Mouse (Mus musculus) hindbrain, postnatal 0 days (tissue): Measurements from ENCODE around the gene 6430571L13Rik. TPM values are rescaled to one million over a fixed set of nuclear protein-coding genes. Genes with fewer than 3 reads are reported as not detected.

Experiments
- ATAC-seq: fragments of 200-750 bp; cut with Nextera tagmentation; 2 replicates; pipeline ENCODE4 v1.8.0; 2017; ENCODE audit warnings: mild to moderate bottlenecking, moderate TSS enrichment, moderate library complexity
- DNase-seq: peaks from one replicate; pipeline ENCODE4 v3.0.0-alpha.2; 2015; ENCODE audit warnings: low spot score
- H3K27ac ChIP-seq: fragments of 300-500 bp; sonication (generic); 2 replicates; pipeline ENCODE4 v1.5.1; 2014; ENCODE audit warnings: mild to moderate bottlenecking
- H3K27me3 ChIP-seq: fragments of 300-500 bp; sonication (generic); 2 replicates; pipeline ENCODE4 v1.6.1; 2014; ENCODE audit warnings: low read length, mixed read lengths; ENCODE audit not compliant: insufficient read depth
- H3K36me3 ChIP-seq: fragments of 300-500 bp; sonication (generic); 2 replicates; pipeline ENCODE4 v1.6.1; 2014; ENCODE audit warnings: low read length, mixed read lengths; ENCODE audit not compliant: insufficient read depth
- H3K4me1 ChIP-seq: fragments of 300-500 bp; sonication (generic); 2 replicates; pipeline ENCODE4 v1.6.1; 2014; ENCODE audit warnings: antibody characterized with exemption, low read length, mixed read lengths; ENCODE audit not compliant: insufficient read depth
- H3K4me2 ChIP-seq: fragments of 300-500 bp; sonication (generic); 2 replicates; pipeline ENCODE4 v1.6.1; 2014; ENCODE audit warnings: low read depth, mild to moderate bottlenecking, low read length, moderate library complexity, mixed read lengths
- H3K4me3 ChIP-seq: fragments of 300-500 bp; sonication (generic); 2 replicates; pipeline ENCODE4 v1.5.1; 2014; ENCODE audit warnings: low read length
- H3K9ac ChIP-seq: fragments of 300-500 bp; sonication (generic); replicated peaks from 2 replicates; pipeline ENCODE4 v1.6.1; 2014; ENCODE audit warnings: mild to moderate bottlenecking, low read length, moderate library complexity, mixed read lengths
- H3K9me3 ChIP-seq: fragments of 300-500 bp; sonication (generic); 2 replicates; pipeline ENCODE4 v1.6.1; 2016; ENCODE audit warnings: low read length, mixed read lengths
- CTCF ChIP-seq: IDR thresholded peaks from 2 replicates; pipeline ENCODE4 v1.5.1; 2016; ENCODE audit warnings: antibody characterized with exemption, control low read depth, low read depth
- WGBS: fragments of 180-500 bp; shearing (Covaris S2); extraction: QIAGEN DNeasy Blood & Tissue Kit; methylation state at CpG from one replicate; pipeline ENCODE4 v1.1.7; 2014; 5-methylcytosine and 5-hydroxymethylcytosine counted together
- polyA plus RNA-seq: library from polyadenylated mRNA; unstranded; fragments of >200 nt; fragmentation: Nextera tagmentation; extraction: Ambion mirVana; gene quantifications from 2 replicates; pipeline ENCODE4 v1.2.1, GENCODE M21; 2015
- total RNA-seq: library from RNA; depleted of rRNA; stranded (reverse); fragments of >200 nt; gene quantifications from 2 replicates; pipeline ENCODE4 v1.2.3, GENCODE M21; 2014

The 6430571L13Rik gene
- total and polyA plus RNA-seq, 2 experiments from 2014 or later, result 11.2 to 12.5 TPM

DNA sequence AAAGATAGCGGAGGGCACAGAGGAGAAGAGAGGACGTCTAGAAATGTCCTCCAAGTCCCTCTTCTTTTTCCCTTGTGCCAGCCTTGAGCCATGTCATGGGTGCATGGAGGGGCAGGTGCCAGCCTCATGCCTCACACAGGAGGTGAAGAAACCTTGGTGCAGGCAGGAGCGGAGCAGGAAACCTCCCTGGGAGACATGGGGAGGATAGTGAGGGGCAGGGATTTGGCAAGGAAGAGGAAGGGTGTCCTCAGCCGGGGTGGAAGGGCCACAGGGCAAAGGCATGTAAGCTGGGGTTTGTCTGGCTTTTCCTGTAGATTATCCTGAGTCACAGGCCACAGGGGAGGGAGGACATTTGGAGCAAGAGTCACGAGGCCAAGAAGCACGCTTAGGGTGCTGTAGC, 3.6 kb downstream of the 6430571L13Rik start:
- TF ChIP-seq CTCF, result no peak
- no peak for DNase-seq
- H3K36me3 ChIP-seq, result no peaks in the 10 kb centered on the region
- H3K9ac ChIP-seq, result no peak overlapping the region
- peak overlapping the region; percentile 67; the same call in 1 of the 2 replicates for H3K27ac ChIP-seq
- no peak overlapping the region for H3K4me3 ChIP-seq
- peaks cover 4% of the 10 kb centered on the region for H3K4me1 ChIP-seq
- H3K27me3 ChIP-seq, result no peaks in the 10 kb centered on the region
- ATAC-seq, result no peak
- WGBS, result 55% methylated on average over 6 of the region's 6 CpGs
- H3K4me2 ChIP-seq, result no peak overlapping the region
- no peaks in the 10 kb centered on the region for H3K9me3 ChIP-seq

DNA sequence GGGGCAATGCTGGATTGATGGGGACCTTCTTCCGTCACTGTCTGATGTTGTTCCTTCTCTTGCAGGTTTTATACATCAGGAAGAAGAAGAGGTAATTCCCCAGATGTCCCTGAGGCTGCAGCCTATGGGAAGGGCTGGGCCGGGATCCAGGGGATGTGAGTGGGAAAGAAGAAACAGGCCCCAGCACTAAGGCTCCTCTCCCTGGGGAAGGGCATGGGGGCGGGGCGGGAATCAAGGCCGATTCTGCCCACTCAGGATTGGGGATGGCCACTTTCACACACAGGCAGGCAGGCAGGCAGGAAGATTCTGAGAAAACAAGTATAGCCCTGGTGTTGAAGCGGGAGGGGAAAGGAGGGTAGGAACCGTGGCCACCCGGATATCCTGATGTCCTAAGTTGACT, 5.7 kb downstream of the 6430571L13Rik start:
- DNase-seq, result no peak

DNA sequence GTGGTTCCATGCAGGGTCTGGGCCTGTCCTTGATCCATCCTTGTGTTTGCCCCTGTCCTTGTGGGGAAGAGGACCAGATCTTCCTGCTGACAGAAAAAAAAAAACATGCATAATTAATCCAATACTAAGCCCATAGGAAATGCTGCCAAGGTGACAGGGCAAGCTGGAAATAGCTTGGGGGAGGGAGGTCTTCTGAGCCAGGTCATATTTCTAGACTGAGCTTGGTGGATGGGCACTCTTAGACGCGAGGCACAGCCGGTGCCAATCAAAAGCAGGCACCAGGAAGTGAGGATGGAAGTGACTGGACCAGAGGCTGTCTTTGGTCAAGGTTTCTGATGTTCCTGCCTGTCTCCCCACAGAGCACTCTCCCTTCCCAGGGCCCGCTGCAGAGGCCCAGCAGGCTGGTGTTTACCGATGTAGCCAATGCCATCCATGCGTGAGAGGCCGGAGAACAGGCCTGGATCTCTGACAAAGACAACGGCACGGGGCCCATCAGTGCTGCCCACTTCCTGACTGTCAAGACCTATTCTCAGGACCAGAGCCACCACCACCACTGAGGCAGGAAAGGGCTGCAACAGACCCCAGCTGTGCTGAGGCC, 7.3 kb downstream of the 6430571L13Rik start:
- no peak for TF ChIP-seq CTCF
- peaks cover 4% of the 10 kb centered on the region; the same call in 1 of the 2 replicates for H3K4me1 ChIP-seq
- no peak for ATAC-seq
- H3K27ac ChIP-seq, result no peak overlapping the region
- no peak overlapping the region for H3K4me3 ChIP-seq
- H3K36me3 ChIP-seq, result no peaks in the 10 kb centered on the region
- peak; percentile 30 for DNase-seq
- no peaks in the 10 kb centered on the region for H3K9me3 ChIP-seq
- WGBS, result 60% methylated on average over 9 of the region's 9 CpGs
- H3K4me2 ChIP-seq, result no peak overlapping the region
- no peak overlapping the region for H3K9ac ChIP-seq
- no peaks in the 10 kb centered on the region for H3K27me3 ChIP-seq

More for the DNA sequence above, 5.7 kb downstream of the 6430571L13Rik start:
- peaks cover 4% of the 10 kb centered on the region for H3K4me1 ChIP-seq
- no peaks in the 10 kb centered on the region for H3K9me3 ChIP-seq
- no peak overlapping the region for H3K9ac ChIP-seq
- no peaks in the 10 kb centered on the region for H3K36me3 ChIP-seq
- ATAC-seq, result no peak
- H3K27me3 ChIP-seq, result no peaks in the 10 kb centered on the region
- no peak overlapping the region for H3K4me3 ChIP-seq
- no peak overlapping the region for H3K27ac ChIP-seq
- no peak overlapping the region for H3K4me2 ChIP-seq
- TF ChIP-seq CTCF, result no peak
- 87% methylated on average over 8 of the region's 8 CpGs for whole genome bisulfite sequencing

DNA sequence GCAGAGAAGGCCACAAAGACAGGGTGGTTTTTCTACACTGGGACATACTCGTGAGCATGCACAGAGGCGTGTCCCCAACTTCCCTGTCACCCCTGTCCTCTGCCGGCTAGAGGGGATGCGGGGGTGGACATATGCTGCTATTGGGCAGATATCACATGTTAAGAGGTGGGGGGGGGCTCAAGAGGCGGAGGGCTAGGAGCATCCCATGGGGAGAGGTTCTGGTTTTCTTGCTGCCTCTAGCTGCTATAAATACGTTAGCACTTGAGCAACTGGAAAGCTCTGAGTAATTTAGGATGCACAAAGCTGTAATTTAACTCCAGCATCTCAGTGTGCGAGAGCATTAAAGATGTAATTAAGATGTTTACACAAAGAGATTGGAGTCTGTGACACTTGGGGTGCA, 8.9 kb downstream of the 6430571L13Rik start:
- ATAC-seq (no peak), DNase-seq (no peak)
- H3K36me3 ChIP-seq, result no peaks in the 10 kb centered on the region
- 63% methylated on average over 7 of the region's 7 CpGs for whole genome bisulfite sequencing
- H3K4me2 ChIP-seq, result no peak overlapping the region
- no peak overlapping the region for H3K27ac ChIP-seq
- no peaks in the 10 kb centered on the region for H3K27me3 ChIP-seq
- no peak overlapping the region for H3K9ac ChIP-seq
- no peaks in the 10 kb centered on the region for H3K4me1 ChIP-seq
- H3K4me3 ChIP-seq, result no peak overlapping the region
- TF ChIP-seq CTCF, result no peak
- H3K9me3 ChIP-seq, result no peaks in the 10 kb centered on the region

DNA sequence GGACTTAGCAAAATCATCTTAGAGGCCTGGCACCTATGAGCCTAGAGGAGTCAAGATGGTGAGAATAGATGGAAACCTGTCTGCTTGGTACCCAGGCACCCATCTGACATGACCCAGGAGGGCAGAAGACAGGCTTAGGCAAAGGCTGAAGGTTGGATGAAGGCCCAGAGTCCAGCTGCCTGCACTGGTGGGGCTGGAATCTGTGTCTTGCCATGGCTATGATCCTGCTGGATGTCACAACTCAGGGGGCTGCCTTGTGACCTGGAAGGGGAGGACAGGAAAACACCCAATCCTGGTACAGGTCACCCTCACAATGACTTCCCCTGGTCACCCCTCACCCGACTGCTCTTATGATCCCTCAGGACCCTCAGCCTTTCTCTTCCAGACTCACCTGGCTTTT, 14.4 kb downstream of the 6430571L13Rik start:
- Histone ChIP-seq H3K36me3 (no peaks in the 10 kb centered on the region), H3K4me1 (no peaks in the 10 kb centered on the region), H3K27me3 (no peaks in the 10 kb centered on the region), H3K9ac (no peak overlapping the region), H3K9me3 (no peaks in the 10 kb centered on the region), H3K4me2 (no peak overlapping the region), H3K4me3 (no peak overlapping the region), H3K27ac (no peak overlapping the region)
- TF ChIP-seq CTCF, result no peak
- ATAC-seq (no peak), DNase-seq (no peak)
- WGBS, result 60% methylated on average over 1 of the region's 1 CpGs

DNA sequence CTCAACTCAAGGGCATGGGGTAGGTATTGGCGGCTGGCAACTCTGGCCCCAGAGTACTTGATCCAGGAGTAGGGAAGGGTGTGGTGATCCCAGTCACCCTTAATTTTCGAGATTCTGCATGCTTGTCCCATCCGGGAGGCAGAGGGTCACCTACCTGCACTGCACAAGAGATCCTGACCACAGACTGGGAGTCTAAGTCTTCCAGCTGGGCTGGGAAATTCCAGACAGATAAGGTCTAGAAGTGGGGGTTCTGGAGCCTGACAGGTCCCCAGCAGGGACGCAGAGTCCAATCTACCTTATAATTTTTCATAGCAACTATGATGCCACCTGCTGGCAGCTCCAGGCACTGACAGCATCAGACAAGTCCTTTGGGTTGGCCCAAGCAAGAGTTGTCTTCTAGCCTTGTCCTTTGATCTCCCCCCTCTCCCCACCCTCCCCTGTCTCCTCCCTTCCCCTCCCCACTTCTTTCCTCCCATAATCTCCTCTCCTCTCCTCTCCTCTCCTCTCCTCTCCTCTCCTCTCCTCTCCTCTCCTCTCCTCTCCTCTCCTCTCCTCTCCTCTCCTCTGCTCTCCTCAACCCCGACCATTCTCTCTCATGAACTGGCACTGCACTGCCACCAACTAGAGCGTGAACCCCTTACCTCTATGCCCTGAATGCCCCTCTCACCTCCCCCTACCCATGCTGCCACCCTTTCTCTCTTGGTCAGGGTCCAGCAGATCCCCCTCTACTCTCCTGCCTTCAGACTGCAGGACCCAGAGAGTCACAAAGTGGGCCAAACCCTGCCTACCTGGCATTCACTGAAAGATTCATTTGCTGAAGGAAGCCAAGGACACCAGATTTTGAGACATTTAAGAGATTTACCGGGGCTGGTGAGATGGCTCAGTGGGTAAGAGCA, 15.7 kb downstream of the 6430571L13Rik start:
- Histone ChIP-seq H3K4me2 (no peak overlapping the region), H3K4me1 (no peaks in the 10 kb centered on the region), H3K27ac (no peak overlapping the region), H3K27me3 (no peaks in the 10 kb centered on the region), H3K4me3 (no peak overlapping the region), H3K9ac (no peak overlapping the region), H3K36me3 (no peaks in the 10 kb centered on the region), H3K9me3 (no peaks in the 10 kb centered on the region)
- TF ChIP-seq CTCF, result peak; percentile 74
- WGBS, result 50% methylated on average over 6 of the region's 7 CpGs
- DNase-seq (peak; percentile 82), ATAC-seq (no peak)

DNA sequence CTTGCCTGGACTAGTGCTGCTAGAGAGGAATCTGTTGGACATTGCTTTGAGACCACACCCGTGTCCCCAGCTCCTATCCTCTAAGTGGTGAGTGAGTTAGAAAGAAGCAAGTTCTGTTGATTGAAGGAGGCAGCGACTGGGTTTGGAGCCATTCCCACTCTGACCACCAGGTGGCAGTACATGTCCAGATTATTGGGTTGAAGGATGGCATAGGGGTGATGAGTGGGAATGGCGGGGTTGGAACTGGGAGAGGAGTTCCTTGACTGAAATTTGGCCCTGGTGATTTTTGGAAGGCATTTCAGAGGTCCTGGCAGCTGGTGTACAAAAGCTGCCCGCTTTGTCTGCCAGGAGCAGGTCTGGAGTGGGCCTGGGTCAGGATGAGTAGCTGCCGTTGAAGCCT, 17.2 kb downstream of the 6430571L13Rik start:
- ATAC-seq (peak; percentile 60), DNase-seq (peak; percentile 90)
- Histone ChIP-seq H3K4me2 (no peak overlapping the region), H3K9ac (no peak overlapping the region), H3K27ac (no peak overlapping the region), H3K9me3 (no peaks in the 10 kb centered on the region), H3K27me3 (no peaks in the 10 kb centered on the region), H3K4me1 (no peaks in the 10 kb centered on the region), H3K4me3 (no peak overlapping the region), H3K36me3 (no peaks in the 10 kb centered on the region)
- TF ChIP-seq CTCF, result peak; percentile 98
- 10% methylated on average over 5 of the region's 5 CpGs for WGBS
